Mouse (Mus musculus) small intestine, adult 2 months (tissue): ENCODE results near the gene Daam1.

ENCODE experiments used
- CTCF ChIP-seq: fragments of 200-500 bp; IDR thresholded peaks from 2 replicates; pipeline ENCODE4 v1.5.1; 2012; ENCODE audit warnings: low read depth, mild to moderate bottlenecking, control low read depth, inconsistent platforms, low read length, moderate library complexity, mixed read lengths; ENCODE audit not compliant: insufficient replicate concordance, insufficient read length; ENCODE audit errors: extremely low read depth
- POLR2A ChIP-seq: fragments of 200-500 bp; IDR thresholded peaks from 2 replicates; pipeline ENCODE4 v1.6.1; 2012; ENCODE audit warnings: low read depth, mild to moderate bottlenecking, control low read depth, inconsistent platforms, low read length, moderate library complexity

DNA sequence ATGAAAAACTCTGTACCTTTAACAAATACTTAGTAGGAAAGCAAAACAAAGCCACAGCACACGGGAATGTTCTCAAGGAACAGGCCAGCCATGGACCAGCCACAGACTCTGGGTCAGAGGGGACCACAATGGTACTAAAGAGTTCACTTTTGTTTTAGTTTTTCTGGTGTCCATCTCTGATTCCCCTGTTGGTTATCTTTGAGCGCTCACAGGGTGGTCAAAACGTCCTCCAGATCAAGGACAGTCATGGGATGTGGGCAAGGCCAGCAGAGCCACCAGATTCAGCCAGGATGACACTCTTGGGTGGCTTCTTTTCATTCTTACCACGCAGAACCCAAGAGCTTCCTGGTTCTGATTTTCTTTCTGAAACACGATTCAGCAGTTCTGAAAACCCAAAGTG, 184.4 kb downstream of the Daam1 start:
- no peak for TF ChIP-seq CTCF
- no peak for TF ChIP-seq POLR2A
